Comparison of ENCODE assay signal across 18 mouse cellular contexts in genomic region chr16:37363958-37364357, GRCm38 (mm10). TPM values are rescaled to one million over a fixed set of nuclear protein-coding genes. Genes with fewer than 3 reads are reported as not detected.
"Had no signal": no experiment of that assay in that cellular context is flagged by ENCODE, and none has a peak within 500 bp of the region (broad histone marks: within the 10 kb centered on the region; RNA-seq: fewer than 3 reads in every experiment).

No protein-coding gene starts in this region.

- H3K27ac ChIP-seq: intestine, embryonic 15.5 days; kidney, postnatal 0 days; limb, embryonic 12.5 days; limb, embryonic 15.5 days; liver, embryonic 13.5 days had no signal

- DNase-seq: left cerebral cortex, postnatal 4 days; liver, embryonic 13.5 days; lung, adult 2 months; lung, postnatal 14 days; lung, postnatal 4 days; midbrain, embryonic 14.5 days; thymus, adult 18-20 months; thymus, postnatal 36 days had no signal

- H3K4me3 ChIP-seq: intestine, embryonic 15.5 days; limb, embryonic 12.5 days; limb, embryonic 15.5 days; liver, embryonic 13.5 days had no signal

- H3K36me3 ChIP-seq: intestine, embryonic 15.5 days; limb, embryonic 12.5 days; limb, embryonic 15.5 days; liver, embryonic 13.5 days had no signal

- H3K27me3 ChIP-seq: intestine, embryonic 15.5 days; limb, embryonic 12.5 days; limb, embryonic 15.5 days; liver, embryonic 13.5 days had no signal

- H3K4me1 ChIP-seq: intestine, embryonic 15.5 days; limb, embryonic 12.5 days; limb, embryonic 15.5 days; liver, embryonic 13.5 days had no signal

- H3K9ac ChIP-seq: intestine, embryonic 15.5 days; limb, embryonic 12.5 days; limb, embryonic 15.5 days; liver, embryonic 13.5 days had no signal

- ATAC-seq: intestine, embryonic 15.5 days had no signal

- H3K4me2 ChIP-seq: intestine, embryonic 15.5 days; limb, embryonic 12.5 days; limb, embryonic 15.5 days; liver, embryonic 13.5 days; midbrain, embryonic 11.5 days had no signal

- H3K9me3 ChIP-seq: intestine, embryonic 15.5 days; limb, embryonic 12.5 days; limb, embryonic 15.5 days; liver, embryonic 13.5 days had no signal

RNA-seq across cellular contexts. Expression of gene Stxbp5l, which starts 20.8 kb away (rescaled TPM):
- total RNA-seq: megakaryocyte progenitor cell, adult 5-6 weeks; megakaryocyte-erythroid progenitor cell, adult 5-6 weeks had no signal
- polyA plus RNA-seq: lung, adult 2 months; small intestine, adult 2 months; spleen, adult 2 months; urinary bladder, adult 2 months had no signal
